Mouse (Mus musculus) Muller cell, postnatal 12 days (primary cell): Measurements from ENCODE around the gene Cacna2d4.

Experiments
- DNase-seq: peaks from one replicate; pipeline ENCODE4 v3.0.0-alpha.2; 2015; ENCODE audit errors: inconsistent ontology term

Cacna2d4 gene

DNA sequence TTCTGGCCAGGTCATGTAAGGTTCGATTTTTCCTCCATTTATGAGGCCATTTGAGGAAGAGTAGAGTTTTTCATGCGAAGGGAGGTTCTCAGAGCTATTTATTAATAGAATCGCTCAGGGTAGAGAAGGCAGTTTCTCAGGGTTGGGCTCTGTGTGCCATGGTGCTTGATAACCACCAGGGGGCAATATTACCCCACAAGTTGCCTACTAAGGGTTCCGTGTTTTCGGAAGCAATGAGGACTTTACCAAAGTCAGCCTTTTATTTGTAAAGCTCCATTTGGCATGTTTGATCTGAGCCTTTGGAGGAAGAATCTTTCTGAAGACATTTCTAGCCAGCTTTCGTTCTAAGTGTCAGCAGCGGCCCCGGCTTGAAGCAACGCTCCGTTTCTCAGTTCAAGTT is 16.0 kb upstream of the Cacna2d4 start:
- peak; percentile 36 for DNase-seq

DNA sequence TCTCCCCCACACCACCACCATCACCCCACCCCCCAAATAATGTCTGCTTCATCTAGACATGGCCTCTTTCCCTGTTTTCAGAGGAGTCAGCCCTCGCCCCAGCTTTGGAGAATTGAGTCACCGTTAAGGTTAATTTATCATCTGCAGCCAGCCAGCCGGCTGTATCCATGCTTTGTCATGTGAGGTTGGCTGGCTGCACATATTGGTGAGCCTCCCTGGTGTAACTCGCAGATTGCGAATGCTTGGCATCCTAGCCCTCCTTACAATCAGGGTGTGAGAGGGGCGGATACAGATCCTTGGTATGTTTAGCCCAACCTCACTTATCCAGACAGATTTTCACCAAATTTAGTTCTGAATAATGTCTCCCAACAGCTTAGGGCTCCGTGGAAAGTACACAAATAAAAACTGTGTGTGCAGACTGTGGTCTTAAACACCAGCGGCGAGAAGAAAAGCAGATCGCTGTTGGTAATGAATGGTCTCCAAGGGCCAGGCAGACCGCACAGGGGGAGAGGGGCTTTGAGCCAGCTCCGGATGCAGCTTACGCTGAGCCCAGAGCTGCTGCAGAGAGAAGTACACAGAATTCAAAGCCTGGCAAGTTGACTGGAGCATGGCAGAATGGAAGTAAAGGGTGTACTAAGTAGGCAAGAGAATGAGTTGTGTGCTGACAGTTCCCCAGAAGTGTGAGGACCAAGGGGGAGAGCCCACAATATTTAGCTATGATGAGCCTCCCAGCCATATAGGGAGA is 11.7 kb upstream of the Cacna2d4 start:
- DNase-seq: no peak

DNA sequence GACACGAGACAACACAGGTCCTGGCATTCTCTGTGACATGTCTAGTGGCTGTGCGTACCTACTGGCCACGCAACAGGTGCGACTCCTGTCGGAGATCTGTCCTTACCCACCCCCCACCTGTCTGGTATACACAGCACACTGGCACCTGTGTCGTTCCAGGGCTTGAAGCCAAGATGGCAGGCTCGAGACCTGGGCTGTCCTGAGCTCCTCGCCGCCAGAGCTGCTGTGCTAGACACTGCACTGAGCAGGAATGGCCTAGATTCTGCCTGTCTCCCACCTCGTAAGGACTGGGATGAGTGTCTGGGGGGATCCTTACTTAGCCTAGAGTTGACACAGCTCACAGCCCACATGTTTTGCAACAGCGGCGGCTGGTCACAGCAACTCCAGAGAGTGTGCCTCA is 11.1 kb upstream of the Cacna2d4 start:
- DNase-seq: no peak

DNA sequence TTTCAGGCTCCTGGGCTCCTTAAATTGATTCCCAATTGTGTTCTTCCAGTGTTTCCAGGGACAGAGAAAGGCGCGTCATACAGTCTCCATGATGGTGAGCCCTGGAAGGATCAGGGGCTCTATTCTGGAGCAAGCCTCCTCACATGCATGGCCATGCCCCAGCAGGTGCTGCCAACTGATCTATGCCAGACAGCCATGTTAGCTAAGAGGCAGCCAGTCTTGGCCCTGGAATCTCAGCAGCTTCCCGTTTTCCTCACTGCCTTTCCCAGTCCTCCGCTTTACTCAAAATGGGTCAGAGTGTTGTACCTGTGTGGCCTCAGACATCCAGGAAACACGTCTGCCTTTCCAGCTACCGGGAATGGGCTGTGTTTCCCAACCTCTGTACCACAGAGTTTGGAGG is 10.6 kb upstream of the Cacna2d4 start:
- no peak for DNase-seq

DNA sequence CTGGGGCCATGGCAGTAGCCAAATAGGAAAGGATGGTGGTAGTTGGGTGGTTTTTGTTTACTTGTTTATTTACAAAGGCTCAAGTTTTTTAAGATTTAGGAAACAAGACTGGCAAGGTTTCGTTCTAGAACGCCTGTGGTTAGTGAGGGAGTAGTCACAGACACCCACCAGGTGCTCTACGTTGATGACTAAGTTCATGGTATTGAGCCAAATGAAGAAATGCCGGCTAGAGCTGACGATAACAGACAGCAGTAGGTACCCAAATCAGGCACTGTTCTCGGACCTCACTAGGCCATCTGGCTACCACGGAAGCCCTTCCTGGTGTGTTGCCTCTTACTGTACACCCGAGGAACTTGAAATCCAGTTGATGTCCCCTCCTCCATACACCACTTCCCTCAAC is 9.3 kb upstream of the Cacna2d4 start:
- no peak for DNase-seq

DNA sequence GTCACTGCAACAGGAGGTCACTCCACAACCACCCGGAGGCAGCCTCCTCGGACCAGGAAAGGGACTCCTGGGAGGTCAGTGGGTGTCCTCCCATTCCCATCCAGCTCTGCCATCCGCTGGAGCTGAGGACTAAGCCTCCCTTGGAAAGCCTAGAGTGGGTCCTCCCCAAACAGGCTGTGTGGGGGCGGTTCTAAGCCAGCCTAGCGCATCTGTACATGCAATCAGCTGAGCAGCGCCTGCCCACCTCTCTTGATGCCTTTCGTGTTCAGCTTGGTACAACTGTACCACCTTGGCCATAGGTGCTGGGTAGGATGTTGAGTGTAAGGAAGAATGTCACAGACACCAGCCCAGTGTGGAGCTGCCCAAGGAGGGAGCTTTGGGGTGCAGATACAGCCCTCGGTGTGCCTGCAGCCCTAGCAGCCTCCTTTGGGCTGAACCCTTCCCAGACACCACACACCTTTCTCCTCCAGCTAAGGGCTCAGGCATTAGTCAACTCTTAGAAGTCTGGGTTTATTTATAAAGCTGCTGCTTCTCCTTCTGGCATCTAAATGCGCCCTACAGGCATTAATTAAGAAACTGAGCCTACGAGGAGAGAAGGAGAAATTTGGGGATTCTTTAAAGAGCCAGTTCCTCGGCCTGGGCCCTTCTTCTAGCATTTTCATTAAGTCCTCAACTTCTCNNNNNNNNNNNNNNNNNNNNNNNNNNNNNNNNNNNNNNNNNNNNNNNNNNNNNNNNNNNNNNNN is 7.3 kb upstream of the Cacna2d4 start:
- no peak for DNase-seq

DNA sequence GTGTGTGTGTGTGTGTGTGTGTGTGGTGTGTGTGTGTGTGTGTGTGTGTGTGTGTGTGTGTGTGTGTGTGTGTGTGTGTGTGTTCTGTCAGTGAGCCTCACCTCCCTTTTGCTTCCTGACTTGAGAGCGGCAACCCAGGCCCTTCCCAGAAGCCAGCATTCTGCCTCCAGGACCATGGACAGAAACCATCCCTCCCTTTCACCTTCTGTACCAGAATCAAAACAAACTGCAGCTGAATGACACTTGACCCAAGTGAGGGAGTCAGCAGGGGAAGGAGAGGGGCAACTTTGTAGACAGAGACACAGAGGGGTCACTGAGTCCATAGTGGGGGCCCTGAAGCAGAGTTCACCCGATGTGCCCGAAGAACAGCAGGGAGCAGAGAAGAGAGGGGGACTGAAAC is 3.3 kb upstream of the Cacna2d4 start:
- DNase-seq: no peak

DNA sequence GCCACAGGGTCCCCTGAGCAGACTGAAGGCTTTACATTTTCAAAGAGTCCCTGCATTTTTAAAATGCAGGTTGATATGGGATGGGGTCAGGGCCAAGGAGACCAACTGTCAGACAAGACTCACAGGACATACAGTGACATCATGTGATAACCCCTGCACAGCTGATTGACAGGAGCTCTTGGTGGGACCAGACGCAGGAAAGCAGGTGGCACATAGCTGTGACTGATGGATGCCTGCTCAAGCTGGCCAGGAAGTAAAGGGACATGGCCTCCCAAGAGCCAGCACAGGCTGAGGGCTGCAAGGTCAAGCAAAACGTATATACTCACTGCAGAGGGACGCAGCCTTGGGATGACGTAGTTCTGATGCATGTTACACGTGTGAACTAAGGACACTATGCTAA is 885 bp upstream of the Cacna2d4 start:
- no peak for DNase-seq

DNA sequence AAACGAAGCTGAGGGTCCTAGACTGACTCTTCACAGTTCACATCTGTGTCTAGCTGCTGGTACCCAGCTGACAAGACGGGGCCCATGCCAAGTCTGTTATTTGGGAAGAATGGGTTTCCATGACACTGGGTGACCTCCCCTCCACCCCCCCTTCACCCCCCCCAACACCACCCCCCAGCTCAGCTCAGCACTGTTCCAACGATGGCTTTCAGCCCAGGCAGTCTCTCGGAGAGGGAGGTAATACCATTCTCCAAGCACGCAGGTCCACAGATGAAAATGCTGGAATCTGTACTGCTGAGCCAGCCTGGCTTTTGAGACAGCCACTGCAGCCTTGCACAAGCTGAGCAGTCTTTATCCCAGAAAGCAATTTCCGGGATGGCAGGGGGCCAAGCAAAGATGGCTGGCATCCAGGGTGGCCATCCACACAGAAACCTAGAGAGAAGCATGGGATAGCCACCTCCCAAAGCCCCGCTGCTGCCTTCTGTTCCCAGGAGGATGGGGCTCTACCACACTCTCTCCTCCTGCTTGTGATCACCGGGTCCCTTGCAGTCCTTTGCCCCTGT is 1.2 kb downstream of the Cacna2d4 start:
- peak; percentile 86 for DNase-seq

DNA sequence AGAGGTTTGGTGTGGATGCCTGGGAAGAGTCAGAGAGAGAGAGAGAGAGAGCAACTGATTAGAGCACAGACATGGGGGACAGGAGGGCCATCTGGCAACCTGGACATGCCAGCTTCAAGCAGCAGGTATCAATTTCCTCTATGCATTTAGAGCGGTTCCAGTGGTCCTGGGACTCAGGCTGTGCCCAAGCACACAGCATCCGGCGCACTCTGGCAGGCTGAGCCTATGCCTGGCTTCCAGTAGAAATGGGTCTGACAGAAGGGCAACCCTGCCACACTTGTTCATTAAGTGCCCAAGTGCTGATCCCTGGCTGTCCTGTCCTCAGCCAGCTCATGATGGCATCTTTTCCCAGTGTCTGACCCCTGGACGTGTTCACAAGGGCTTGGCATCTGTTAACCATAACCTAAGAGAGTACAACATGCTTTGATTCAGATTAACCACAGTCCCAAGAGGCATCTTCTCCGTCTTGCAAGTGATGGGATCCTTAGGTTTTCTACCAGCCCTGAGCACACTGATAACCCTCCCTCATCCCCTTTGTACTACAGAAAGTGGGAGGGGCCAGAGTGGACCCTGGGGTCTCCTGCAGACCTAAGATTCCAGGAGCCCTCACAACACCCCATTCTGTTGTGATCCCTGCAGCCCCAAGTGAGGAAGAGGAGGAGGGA is 3.1 kb downstream of the Cacna2d4 start:
- no peak for DNase-seq

DNA sequence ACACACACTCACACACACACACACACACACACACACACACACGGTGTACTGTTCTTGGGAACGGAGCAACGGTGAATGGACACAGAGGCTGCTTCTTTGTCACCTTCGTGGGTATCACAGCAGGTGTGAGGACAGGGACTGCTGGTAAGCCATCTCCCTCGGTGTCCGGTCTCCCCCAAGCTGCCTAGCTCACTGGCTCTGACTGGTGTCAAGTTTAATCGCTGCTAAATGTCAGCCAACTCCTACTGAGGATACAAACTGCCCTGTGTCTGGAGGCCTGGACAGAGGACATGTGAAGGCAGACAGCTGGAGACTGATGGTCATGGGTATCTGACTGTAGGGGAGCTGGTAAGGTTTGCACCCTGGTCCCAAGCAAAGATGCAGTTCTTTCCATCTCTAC is 3.9 kb downstream of the Cacna2d4 start:
- DNase-seq: no peak

DNA sequence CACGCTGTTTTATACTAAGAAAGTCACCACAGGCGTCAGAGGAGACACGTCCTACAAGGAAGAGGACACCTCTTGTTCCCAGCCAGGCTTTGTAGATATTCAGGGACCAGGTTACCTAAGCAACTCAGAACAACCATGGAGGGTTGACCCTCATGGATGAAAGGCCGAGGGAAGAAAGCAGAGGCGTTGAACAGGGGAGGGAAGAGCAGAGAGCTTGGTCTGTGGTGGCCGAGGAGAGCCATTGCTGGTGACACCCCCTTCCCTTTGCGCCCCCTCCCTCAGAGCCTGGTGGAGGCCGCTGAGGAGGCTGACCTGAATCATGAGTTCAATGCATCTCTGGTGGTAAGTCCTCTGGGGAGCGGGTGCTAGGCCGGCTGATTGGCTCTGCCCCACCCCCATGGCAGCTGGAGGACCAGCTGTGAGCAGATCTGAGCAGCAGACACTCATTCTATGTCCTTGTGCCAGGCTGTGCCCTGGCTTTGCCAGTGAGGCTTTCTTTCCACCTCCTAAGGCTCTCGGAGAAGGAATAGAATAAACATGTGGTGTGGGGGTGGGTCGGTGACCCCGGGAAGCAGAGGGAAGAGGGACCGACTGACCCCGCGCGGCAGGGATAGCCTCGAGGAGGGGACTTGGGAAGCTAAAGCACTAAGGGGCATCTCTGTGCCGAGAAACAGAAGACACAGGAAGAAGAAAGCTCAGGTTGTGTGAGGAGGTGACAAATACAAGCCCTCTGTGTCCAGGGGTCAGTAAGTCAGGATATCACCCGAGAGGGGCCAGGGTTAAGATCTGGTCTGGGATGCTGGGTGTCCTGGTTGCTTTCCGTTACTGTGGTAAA is 4.8 kb downstream of the Cacna2d4 start:
- DNase-seq: no peak

DNA sequence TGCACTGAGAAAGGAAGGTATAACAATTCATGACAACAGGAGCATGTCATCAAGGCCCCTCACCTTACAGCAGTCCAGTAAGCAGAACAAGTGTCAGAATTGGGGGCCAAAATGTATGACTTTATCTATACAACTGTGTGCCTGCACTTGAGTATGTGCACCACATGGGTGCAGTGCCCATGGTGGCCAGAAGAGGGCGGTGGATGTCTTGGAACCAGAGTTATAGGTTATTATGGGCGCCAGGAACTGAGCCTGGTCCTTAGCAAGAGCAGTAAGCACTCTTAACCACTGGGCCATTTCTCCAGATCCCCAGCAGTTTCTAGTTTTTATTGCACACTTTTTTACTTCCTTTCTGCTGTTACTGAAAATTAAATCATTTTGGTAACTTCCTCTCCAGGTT is 9.8 kb downstream of the Cacna2d4 start:
- no peak for DNase-seq

DNA sequence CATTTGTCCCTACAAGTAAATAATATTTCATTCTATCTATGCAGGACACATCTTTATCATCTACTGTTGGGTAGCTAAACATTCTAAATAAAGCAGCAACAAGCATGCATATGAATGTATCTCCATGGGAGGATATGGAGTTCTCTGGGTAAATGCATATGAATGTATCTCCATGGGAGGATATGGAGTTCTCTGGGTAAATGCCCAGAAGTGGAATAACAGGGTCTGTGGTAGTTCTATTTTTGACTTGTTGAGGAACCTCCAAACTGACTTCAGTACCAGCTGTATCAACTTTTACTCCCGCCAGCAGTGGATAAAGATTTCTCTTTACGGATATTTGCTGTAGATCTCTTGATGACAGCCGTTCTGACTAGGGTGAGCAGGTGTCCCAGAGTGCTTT is 12.3 kb downstream of the Cacna2d4 start:
- no peak for DNase-seq

DNA sequence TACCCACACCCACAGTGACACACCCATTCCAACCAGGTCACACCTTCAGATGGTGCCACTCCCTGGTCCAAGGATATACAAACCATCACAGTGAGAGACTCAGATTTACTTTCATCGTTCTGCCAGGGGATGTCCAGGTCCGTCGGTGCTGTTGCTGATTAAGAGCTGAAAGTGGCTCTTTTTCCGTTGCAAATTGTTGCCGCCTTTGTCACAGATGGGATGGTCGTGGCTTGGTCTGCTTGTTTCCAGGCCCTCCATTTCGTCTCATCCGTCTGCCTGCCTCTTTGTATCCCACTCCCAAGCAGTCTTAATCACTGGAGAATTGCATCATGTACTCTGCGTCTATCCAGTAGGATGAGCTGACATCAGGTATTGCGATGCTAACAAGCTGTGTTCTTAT is 13.4 kb downstream of the Cacna2d4 start:
- DNase-seq: no peak

DNA sequence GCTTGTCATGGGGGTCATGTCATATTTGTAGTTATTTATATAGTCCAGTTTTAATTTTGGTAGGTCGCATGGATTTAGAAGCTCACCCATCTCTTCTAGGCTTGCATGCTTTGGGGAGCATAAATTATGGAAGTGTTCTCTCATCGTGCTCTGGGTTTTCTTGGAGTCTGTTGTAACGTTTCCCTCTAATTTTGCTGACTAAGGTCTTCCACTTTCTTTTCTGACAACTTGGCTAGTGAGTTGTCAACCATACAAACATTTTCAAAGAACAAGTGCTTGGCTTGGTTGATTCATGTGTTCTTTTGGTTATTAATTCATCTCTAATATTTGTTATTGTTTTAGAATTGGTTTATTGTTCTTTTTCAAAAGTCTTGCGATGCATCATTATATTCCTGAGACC is 15.4 kb downstream of the Cacna2d4 start:
- no peak for DNase-seq

DNA sequence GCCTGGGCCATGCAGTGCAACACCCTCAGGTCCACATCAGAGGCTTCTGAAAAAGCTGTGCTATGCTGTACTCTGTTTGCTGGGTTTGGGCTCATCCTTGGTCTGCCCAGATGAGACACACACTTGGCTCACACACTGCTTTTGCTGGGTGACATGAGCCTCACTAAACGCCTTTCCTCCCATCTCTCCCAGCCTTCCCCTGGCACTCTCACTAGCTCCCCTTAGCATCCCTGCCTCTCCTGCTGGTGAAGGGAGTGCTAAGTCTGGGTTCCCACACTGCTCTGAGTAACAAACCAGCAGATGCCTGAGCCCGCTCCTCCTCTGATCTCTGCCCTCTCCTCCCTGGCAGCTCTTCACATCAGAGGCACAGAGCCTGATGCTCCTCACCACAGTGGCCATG is 40.4 kb downstream of the Cacna2d4 start:
- DNase-seq: no peak

DNA sequence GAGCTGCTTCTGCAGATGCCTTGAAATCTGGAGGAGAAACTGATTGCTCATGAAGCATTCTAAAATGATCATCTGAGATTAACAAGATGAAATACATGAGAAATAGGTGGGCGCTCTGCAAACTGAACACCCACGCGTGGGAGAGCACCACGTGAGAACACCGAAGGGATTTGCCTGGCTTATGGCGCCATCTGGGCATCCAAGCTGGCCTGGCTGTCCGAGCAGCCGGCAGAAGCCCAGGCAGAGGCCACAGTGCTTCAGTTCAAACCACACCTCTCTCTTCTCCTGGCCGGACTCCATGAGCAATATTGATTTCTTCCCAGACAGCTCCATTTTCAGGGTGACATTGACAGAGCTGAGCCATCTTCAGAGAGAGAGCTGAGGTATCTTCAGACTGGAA is 44.4 kb downstream of the Cacna2d4 start:
- no peak for DNase-seq

DNA sequence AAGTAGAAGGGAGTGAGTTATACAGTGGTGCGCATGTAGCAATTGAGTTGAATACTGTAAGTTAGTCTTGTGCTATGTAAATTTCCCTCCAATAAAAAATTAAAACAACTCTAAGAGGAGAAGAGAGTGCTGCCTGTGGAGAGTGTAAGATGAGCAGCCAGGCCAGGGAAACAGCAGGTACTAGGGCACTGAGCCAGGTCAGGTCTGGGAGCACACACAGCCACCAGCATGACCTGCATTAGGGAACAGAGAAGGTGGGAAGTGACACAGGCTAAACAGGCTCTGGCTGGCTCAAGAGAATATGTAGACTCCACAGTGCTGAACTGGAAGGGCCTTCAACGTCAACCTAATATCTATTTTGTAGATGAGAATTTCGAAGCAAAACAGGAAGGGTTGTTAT is 65.0 kb downstream of the Cacna2d4 start:
- no peak for DNase-seq

DNA sequence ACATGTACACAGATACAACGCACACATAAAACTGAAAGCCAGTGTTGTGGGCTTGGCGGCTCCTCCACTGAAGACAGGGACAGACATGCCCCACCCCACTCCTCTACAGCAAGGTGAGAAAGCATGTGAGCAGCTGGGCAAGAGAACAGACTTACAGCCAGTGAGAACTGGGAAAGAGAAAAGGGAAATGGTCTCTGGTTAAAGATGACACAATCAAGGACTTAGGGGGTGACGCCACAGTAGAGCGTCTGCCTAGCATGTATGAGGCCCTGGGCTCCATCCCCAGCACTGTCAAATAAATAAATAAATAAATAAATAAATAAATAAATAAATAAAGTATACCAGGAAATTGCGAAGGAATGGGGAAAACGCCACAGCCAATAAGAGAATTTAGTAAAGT is 67.0 kb downstream of the Cacna2d4 start:
- no peak for DNase-seq

DNA sequence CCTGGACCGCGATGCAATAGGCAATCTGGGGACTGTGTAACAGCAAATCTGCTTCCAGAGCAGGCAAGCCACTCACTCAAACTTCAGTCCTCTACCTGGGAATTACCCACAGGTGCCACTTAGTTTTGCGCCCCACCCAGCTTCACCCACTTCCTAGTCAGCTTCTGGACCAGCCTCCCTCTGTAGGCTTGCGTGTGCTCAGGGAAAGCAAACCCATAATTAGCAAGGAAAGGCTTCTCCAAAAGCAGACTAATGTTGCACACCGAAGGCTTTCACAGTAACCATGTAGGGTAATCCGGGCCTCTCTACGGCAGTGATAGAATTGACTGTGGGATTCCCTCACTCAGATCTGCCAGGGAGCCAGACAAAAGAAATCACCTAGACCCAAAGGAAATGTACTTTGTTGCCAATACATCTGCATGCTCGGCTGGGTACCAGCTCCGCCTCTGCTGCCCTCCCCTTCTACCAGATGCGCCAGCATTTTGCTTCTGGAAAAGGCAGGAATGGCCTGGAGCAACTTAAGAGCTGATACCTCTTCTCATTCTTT is 71.6 kb downstream of the Cacna2d4 start:
- DNase-seq: no peak
